Mouse (Mus musculus) embryonic facial prominence, embryonic 14.5 days (tissue): ENCODE measurements around the gene Vstm2a. TPM values are rescaled to one million over a fixed set of nuclear protein-coding genes. Genes with fewer than 3 reads are reported as not detected.

Source experiments
- ATAC-seq: fragments of 200-750 bp; cut with Nextera tagmentation; 2 replicates; pipeline ENCODE4 v1.8.0; 2017; ENCODE audit warnings: low read depth, moderate number of reproducible peaks, moderate TSS enrichment
- DNase-seq: peaks from one replicate; pipeline ENCODE4 v3.0.0-alpha.2; 2015; ENCODE audit warnings: low spot score
- H3K27ac ChIP-seq: fragments of 300-500 bp; sonication (generic); replicated peaks from 2 replicates; pipeline ENCODE4 v1.5.1; 2014; ENCODE audit warnings: low read depth, mild to moderate bottlenecking, low read length, moderate library complexity
- H3K27me3 ChIP-seq: fragments of 300-500 bp; sonication (generic); replicated peaks from 2 replicates; pipeline ENCODE4 v1.6.1; 2014; ENCODE audit warnings: low read length; ENCODE audit not compliant: control insufficient read depth, insufficient read depth
- H3K36me3 ChIP-seq: fragments of 300-500 bp; sonication (generic); 2 replicates; pipeline ENCODE4 v1.6.1; 2014; ENCODE audit warnings: low read length, mixed read lengths; ENCODE audit not compliant: control insufficient read depth, insufficient read depth
- H3K4me1 ChIP-seq: fragments of 300-500 bp; sonication (generic); 2 replicates; pipeline ENCODE4 v1.6.1; 2014; ENCODE audit warnings: antibody characterized with exemption, low read length; ENCODE audit not compliant: control insufficient read depth, insufficient read depth
- H3K4me2 ChIP-seq: fragments of 300-500 bp; sonication (generic); 2 replicates; pipeline ENCODE4 v1.6.1; 2014; ENCODE audit warnings: low read depth, mild to moderate bottlenecking, low read length, moderate library complexity, mixed read lengths
- H3K4me3 ChIP-seq: fragments of 300-500 bp; sonication (generic); 2 replicates; pipeline ENCODE4 v1.5.1; 2014; ENCODE audit warnings: low read depth, mild to moderate bottlenecking, low read length
- H3K9ac ChIP-seq: fragments of 300-500 bp; sonication (generic); 2 replicates; pipeline ENCODE4 v1.6.1; 2014; ENCODE audit warnings: low read depth, mild to moderate bottlenecking, low read length, moderate library complexity, mixed read lengths
- H3K9me3 ChIP-seq: fragments of 300-500 bp; sonication (generic); 2 replicates; pipeline ENCODE4 v1.6.1; 2016; ENCODE audit warnings: low read length; ENCODE audit not compliant: control insufficient read depth
- WGBS: fragments of 180-500 bp; shearing (Covaris S2); extraction: QIAGEN DNeasy Blood & Tissue Kit; methylation state at CpG from one replicate; pipeline ENCODE4 v1.1.7; 2014; 5-methylcytosine and 5-hydroxymethylcytosine counted together
- polyA plus RNA-seq: library from polyadenylated mRNA; unstranded; fragments of >200 nt; fragmentation: Nextera tagmentation; extraction: Ambion mirVana; gene quantifications from 2 replicates; pipeline ENCODE4 v1.2.1, GENCODE M21; 2014

The Vstm2a gene
- 8.4 and 8.9 TPM in 2 replicates for polyA plus RNA-seq

DNA sequence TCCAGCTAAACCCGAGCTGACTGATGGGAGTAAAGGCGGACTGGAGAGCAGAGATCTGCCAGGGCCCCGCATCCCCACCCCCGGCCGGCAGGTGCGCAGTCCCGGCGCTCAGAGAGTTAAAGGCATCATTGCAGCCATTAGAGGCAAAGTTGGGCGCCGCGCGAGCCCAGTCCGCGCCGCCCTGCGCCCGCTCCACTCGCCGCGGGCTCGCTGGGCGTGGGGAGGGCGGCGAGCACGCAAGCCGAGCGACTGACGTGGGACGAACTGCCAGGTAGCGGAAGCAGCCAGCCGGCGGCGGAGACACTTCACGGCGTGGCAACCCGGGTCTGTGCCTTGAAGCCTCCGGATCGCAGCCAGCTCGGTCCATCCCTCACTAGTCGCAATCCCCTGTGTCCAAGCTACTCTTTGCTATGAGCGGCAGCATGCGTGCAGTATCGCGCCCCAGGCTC lies at the start of gene Vstm2a:
Gene Vstm2a, plus strand, starts transcription at position 252 of the 449 bp plus-strand sequence.
- Histone ChIP-seq H3K4me2 (peak within 1 kb of the TSS; percentile 91), H3K9ac (peak within 1 kb of the TSS; percentile 64), H3K27ac (no peak within 1 kb of the TSS), H3K27me3 (peaks cover 46% of the 10 kb centered on the region), H3K36me3 (no peaks in the 10 kb centered on the region), H3K4me1 (0 out of 2 replicates have a peak, but pooled peaks cover 3% of the 10 kb centered on the region), H3K4me3 (peak within 1 kb of the TSS; percentile 61), H3K9me3 (no peaks in the 10 kb centered on the region)
- DNase-seq (peak; percentile 33), ATAC-seq (peak; percentile 70)
- WGBS, result 0% methylated on average over 33 of the region's 44 CpGs

DNA sequence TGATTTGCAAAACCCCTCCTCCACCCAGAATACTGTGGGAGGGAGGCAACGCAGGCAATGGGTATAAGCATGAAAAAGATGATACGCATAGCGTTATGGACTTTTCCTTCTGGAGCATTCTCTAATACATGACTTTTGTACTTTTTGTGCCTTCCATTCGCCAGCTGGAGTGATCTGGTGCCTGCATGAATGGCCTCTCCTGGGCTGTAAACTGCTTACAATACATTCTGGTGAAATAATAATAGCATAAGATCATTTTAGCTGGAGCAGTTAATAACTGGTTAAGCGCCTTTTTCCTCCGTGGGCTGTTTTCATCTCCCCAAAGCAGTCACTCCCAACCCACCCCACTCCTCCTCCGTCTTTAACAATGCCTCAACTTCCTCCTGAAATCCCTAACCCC lies 513 bp upstream of the Vstm2a start:
- 29% methylated on average over 7 of the region's 7 CpGs for WGBS
- no peak overlapping the region for H3K27ac ChIP-seq
- H3K9me3 ChIP-seq, result no peaks in the 10 kb centered on the region
- H3K4me3 ChIP-seq, result peak overlapping the region; percentile 61
- H3K9ac ChIP-seq, result peak overlapping the region; percentile 64
- no peaks in the 10 kb centered on the region for H3K36me3 ChIP-seq
- DNase-seq (no peak), ATAC-seq (no peak)
- 0 out of 2 replicates have a peak, but pooled peaks cover 3% of the 10 kb centered on the region for H3K4me1 ChIP-seq
- H3K4me2 ChIP-seq, result peak overlapping the region; percentile 91
- peaks cover 46% of the 10 kb centered on the region for H3K27me3 ChIP-seq

DNA sequence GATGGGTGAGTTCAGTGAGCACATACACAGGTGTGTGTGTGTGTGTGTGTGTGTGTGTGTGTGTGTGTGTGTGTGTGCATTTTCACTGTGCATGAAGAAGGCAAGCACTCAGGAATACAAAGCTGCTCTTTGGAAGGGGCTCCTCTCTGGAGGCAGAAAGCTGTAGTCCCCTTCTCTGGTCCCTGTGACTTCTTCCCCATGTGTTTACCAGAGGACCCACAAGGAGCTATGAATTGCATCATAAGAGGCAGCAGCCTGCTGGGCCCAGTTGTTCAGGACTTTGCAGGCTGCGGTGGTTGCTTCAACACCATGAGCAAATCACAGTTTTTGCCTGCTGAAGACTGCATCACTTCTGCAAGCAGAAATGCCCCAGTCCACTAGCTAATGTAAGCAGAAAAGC lies 776 bp downstream of the Vstm2a start:
- Histone ChIP-seq H3K4me2 (peak overlapping the region; percentile 91), H3K9me3 (no peaks in the 10 kb centered on the region), H3K27me3 (peaks cover 46% of the 10 kb centered on the region), H3K27ac (no peak overlapping the region), H3K9ac (no peak overlapping the region), H3K4me1 (0 out of 2 replicates have a peak, but pooled peaks cover 3% of the 10 kb centered on the region), H3K4me3 (peak overlapping the region; percentile 61), H3K36me3 (no peaks in the 10 kb centered on the region)
- DNase-seq (no peak), ATAC-seq (no peak)
- 19% methylated on average over 1 of the region's 1 CpGs for whole genome bisulfite sequencing

DNA sequence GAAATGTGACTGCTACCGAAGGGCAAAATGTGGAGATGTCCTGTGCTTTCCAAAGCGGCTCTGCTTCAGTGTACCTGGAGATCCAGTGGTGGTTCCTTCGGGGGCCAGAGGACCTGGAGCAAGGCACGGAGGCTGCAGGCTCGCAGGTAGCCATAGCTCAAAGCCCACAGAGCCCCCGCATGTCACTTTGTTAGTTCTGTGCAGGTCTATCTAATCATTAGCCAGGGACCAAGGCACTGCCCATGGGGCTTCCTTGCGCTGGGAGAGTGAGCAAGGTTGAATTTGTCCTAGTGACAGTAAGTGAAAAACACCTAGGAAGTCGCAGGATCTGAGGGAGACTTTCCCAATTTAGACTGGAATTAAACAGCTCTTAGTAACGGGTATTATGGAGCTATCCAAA lies 2.4 kb downstream of the Vstm2a start:
- DNase-seq (no peak), ATAC-seq (no peak)
- Histone ChIP-seq H3K4me1 (0 out of 2 replicates have a peak, but pooled peaks cover 3% of the 10 kb centered on the region), H3K9ac (no peak overlapping the region), H3K4me2 (peak overlapping the region; percentile 88; the same call in 1 of the 2 replicates), H3K36me3 (no peaks in the 10 kb centered on the region), H3K27me3 (peaks cover 46% of the 10 kb centered on the region), H3K9me3 (no peaks in the 10 kb centered on the region), H3K27ac (no peak overlapping the region), H3K4me3 (peak overlapping the region; percentile 47; the same call in 1 of the 2 replicates)
- 22% methylated on average over 9 of the region's 9 CpGs for WGBS

DNA sequence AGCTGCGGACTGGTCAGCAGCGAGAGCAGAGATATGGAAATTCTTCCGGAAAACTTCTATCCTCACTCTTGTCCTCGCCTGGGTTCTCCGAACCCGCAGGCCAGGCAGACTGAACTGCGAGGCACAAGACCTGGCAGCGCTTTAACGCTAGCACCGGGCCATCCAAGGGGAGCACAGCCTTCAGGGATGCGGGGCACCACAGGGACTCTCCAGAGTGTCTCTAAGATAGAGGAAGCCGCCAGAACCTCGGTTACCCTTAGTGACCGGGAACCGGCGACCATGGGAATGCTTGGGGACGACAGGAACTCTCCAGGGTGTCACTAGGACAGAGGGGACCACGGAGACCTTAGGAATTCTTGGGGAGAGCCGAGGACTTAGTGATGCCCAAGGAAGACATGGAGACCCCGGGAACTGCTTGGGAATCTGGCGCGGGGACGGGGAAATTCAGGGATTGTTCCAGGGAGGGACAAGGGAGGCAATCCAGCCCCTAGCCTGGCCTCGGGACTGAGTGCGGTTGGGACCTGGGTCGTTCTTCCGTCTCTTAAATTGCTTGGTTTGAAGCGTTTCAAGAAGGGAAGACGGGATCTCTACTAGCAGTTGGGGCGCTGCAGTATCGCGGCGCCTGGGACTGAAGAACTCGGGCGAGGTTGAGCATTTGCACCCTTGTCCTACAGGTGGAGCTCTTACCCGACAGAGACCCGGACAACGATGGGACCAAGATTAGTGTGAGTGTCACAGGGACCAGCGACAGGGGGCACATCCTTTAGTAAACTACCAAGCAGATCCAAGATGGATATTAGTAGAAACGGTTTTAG lies 3.4 kb downstream of the Vstm2a start:
- DNase-seq (peak; percentile 87), ATAC-seq (peak; percentile 84)
- Histone ChIP-seq H3K27ac (no peak overlapping the region), H3K9me3 (no peaks in the 10 kb centered on the region), H3K4me2 (peak overlapping the region; percentile 88), H3K4me1 (0 out of 2 replicates have a peak, but pooled peaks cover 3% of the 10 kb centered on the region), H3K36me3 (no peaks in the 10 kb centered on the region), H3K9ac (peak overlapping the region; percentile 66), H3K27me3 (peaks cover 46% of the 10 kb centered on the region), H3K4me3 (peak overlapping the region; percentile 47)
- WGBS, result 0% methylated on average over 37 of the region's 40 CpGs

DNA sequence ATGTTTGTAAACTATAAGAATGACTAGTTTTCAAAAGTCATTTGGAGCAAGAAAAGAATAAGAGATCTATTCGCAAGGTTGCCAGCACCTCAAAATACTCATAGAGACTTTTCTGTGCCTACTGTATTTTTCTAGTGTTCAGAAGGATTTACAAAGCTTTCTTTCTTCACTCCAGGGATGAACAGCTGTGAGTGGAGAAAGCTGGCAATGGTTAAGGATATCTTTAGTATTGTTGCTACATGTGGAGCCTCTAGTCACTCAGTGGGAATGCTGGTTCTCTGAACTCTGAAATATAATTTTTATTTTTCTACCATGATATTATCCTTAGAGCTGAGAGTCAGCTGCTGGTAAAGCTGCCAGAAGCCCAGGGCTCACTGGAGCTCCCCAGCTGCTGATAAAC lies 10.9 kb downstream of the Vstm2a start:
- no peak overlapping the region for H3K4me3 ChIP-seq

DNA sequence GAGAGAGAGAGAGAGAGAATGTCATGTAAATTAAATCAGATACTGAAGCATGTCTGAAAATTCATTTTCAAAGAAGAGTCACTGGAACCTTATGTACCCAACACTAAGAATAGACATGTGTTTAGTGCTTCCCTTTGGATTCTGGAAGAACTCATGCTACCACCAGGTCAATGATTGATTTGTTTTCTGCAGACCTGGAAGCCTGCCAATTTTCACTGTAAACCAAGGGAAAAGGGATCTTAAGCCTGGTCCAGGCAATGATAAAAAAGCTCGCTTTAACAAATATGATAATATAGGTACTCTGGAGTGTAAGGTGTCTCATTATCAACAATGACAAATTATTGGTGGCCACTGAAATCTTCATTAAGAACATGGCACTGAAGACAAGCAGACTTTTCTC lies 32.9 kb downstream of the Vstm2a start:
- Histone ChIP-seq H3K36me3 (no peaks in the 10 kb centered on the region), H3K4me1 (no peaks in the 10 kb centered on the region), H3K27ac (no peak overlapping the region), H3K27me3 (no peaks in the 10 kb centered on the region), H3K9ac (no peak overlapping the region), H3K4me3 (no peak overlapping the region), H3K9me3 (no peaks in the 10 kb centered on the region), H3K4me2 (no peak overlapping the region)
- DNase-seq (no peak), ATAC-seq (no peak)
- 78% methylated on average over 1 of the region's 1 CpGs for WGBS

More for the DNA sequence above, 10.9 kb downstream of the Vstm2a start:
- ATAC-seq, result peak; percentile 33; the same call in 1 of the 2 replicates
- Histone ChIP-seq H3K4me1 (0 out of 2 replicates have a peak, but pooled peaks cover 3% of the 10 kb centered on the region), H3K4me2 (no peak overlapping the region), H3K27me3 (no peaks in the 10 kb centered on the region), H3K27ac (no peak overlapping the region), H3K36me3 (no peaks in the 10 kb centered on the region), H3K9ac (no peak overlapping the region), H3K9me3 (no peaks in the 10 kb centered on the region)
- WGBS, result 85% methylated on average over 1 of the region's 1 CpGs
- DNase-seq, result no peak

DNA sequence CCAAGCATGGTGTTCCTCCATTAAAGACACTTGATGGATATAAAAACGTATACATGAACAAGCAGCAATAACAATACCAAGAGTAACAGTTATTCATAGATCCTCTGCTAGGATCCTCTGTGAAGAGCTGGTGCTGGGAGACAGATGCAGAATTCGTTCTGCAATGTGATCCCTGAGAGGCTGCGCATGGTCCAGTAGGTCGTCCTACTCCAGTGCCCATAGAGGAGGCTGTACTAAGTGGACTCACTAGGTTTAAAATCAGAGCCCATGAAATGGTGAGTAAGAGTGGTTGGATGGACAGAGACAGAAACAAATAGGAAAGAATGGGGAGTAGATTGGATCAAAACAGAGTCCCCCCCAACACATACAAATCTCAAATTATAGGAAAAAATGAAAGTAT lies 35.4 kb downstream of the Vstm2a start:
- Histone ChIP-seq H3K9me3 (no peaks in the 10 kb centered on the region), H3K4me2 (no peak overlapping the region), H3K27me3 (no peaks in the 10 kb centered on the region), H3K27ac (no peak overlapping the region), H3K4me3 (no peak overlapping the region), H3K9ac (no peak overlapping the region), H3K36me3 (no peaks in the 10 kb centered on the region), H3K4me1 (no peaks in the 10 kb centered on the region)
- DNase-seq (no peak), ATAC-seq (no peak)
- 84% methylated on average over 4 of the region's 4 CpGs for WGBS
